10 mouse cellular contexts compared by ENCODE assay signal in the genomic region with DNA sequence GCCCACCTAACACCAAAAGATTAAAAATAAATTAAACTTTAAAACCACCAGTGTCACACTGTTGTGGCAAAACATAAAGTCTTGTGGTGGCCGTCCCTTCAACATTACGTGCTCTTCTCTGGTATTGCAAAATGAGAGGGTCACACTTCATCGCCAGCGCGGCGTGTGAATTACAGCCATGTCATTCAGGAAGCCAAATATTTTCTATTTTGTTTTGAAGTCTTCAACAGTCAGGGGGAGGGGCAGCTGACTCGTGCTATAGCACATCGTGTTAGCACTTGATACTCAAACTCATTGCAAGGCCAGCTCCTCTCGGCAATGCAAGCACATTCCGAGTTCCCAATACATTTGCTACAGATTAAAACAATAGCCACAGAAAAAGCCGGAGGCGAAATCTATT. TPM values are rescaled to one million over a fixed set of nuclear protein-coding genes. Genes with fewer than 3 reads are reported as not detected.
DNase-seq lines count a peak whose midpoint lies in the region; ATAC-seq lines count a peak whose summit lies in the region.
"Had no signal": no experiment of that assay in that cellular context is flagged by ENCODE, and none has a peak within 500 bp of the region (broad histone marks: within the 10 kb centered on the region; RNA-seq: fewer than 3 reads in every experiment).

No protein-coding gene starts in this region.

- H3K4me1 ChIP-seq in embryonic facial prominence, embryonic 13.5 days, result peaks cover 5% of the 10 kb centered on the region
- H3K4me1 ChIP-seq in embryonic facial prominence, embryonic 10.5 days, result 0 out of 2 replicates have a peak, but pooled peaks cover 11% of the 10 kb centered on the region
- H3K4me1 ChIP-seq in hindbrain, embryonic 16.5 days (ENCODE audit: control insufficient read depth, insufficient read depth, low read depth, low read length), result no peaks in the 10 kb centered on the region

- H3K36me3 ChIP-seq in embryonic facial prominence, embryonic 13.5 days, result no peaks in the 10 kb centered on the region
- 0 out of 2 replicates have a peak, but pooled peaks cover 3% of the 10 kb centered on the region for H3K36me3 ChIP-seq in embryonic facial prominence, embryonic 10.5 days (replicated peaks)
- H3K36me3 ChIP-seq in hindbrain, embryonic 16.5 days (ENCODE audit: control insufficient read depth, insufficient read depth, low read length), result no peaks in the 10 kb centered on the region

- H3K9ac ChIP-seq in embryonic facial prominence, embryonic 13.5 days, result no peak overlapping the region
- H3K9ac ChIP-seq in hindbrain, embryonic 16.5 days (ENCODE audit: low read depth, low read length), result no peak overlapping the region

- no peak overlapping the region for H3K27ac ChIP-seq in embryonic facial prominence, embryonic 13.5 days
- H3K27ac ChIP-seq in embryonic facial prominence, embryonic 10.5 days (replicated peaks), result no peak overlapping the region
- no peak overlapping the region for H3K27ac ChIP-seq in hindbrain, embryonic 16.5 days (ENCODE audit: low read depth, low read length)
- H3K27ac ChIP-seq: layer of hippocampus, adult 2 months had no signal

- ATAC-seq in embryonic facial prominence, embryonic 13.5 days (ENCODE audit: insufficient number of reproducible peaks, insufficient read depth, low FRiP score, low TSS enrichment, low read depth), result no peak
- no peak for ATAC-seq in hindbrain, embryonic 16.5 days

- no peaks in the 10 kb centered on the region for H3K9me3 ChIP-seq in embryonic facial prominence, embryonic 13.5 days
- peaks cover 3% of the 10 kb centered on the region for H3K9me3 ChIP-seq in embryonic facial prominence, embryonic 10.5 days
- H3K9me3 ChIP-seq in hindbrain, embryonic 16.5 days (ENCODE audit: control insufficient read depth, low read length), result no peaks in the 10 kb centered on the region

- 53% methylated on average over 12 of the region's 12 CpGs for WGBS in embryonic facial prominence, embryonic 13.5 days
- 77% methylated on average over 12 of the region's 12 CpGs for WGBS in embryonic facial prominence, embryonic 10.5 days
- WGBS in hindbrain, embryonic 16.5 days, result 74% methylated on average over 12 of the region's 12 CpGs

- no peaks in the 10 kb centered on the region for H3K27me3 ChIP-seq in embryonic facial prominence, embryonic 13.5 days
- H3K27me3 ChIP-seq in embryonic facial prominence, embryonic 10.5 days (replicated peaks; ENCODE audit: low read depth, poor library complexity, severe bottlenecking), result no peaks in the 10 kb centered on the region
- H3K27me3 ChIP-seq in hindbrain, embryonic 16.5 days (replicated peaks; ENCODE audit: control insufficient read depth, insufficient read depth, low read length), result no peaks in the 10 kb centered on the region

- no peak overlapping the region for H3K4me3 ChIP-seq in embryonic facial prominence, embryonic 13.5 days
- H3K4me3 ChIP-seq in embryonic facial prominence, embryonic 10.5 days, result no peak overlapping the region
- H3K4me3 ChIP-seq in hindbrain, embryonic 16.5 days (ENCODE audit: low read length), result no peak overlapping the region
- H3K4me3 ChIP-seq: layer of hippocampus, adult 2 months had no signal

- DNase-seq in embryonic facial prominence, embryonic 10.5 days (ENCODE audit: low spot score), result no peak
- DNase-seq in A20 (ENCODE audit: low read depth, low spot score), result peak; percentile 87
- peak; percentile 87 for DNase-seq in induced T-regulatory cell, adult 2 months (ENCODE audit: low read depth)
- DNase-seq in lung, postnatal 25 days (ENCODE audit: low spot score), result peak; percentile 39
- DNase-seq in kidney, adult 11 months, result no peak
- DNase-seq in urinary bladder, adult 2 months (ENCODE audit: low spot score), result no peak
- DNase-seq: gastrocnemius, postnatal 36 days had no signal

- 0 out of 2 replicates have a peak overlapping the region, but pooled peaks have one; percentile 5 for H3K4me2 ChIP-seq in embryonic facial prominence, embryonic 13.5 days
- no peak overlapping the region for H3K4me2 ChIP-seq in hindbrain, embryonic 16.5 days (ENCODE audit: low read length)

RNA-seq across cellular contexts. Expression of gene Stat5b, which starts 9.7 kb away (rescaled TPM):
- 19.1 and 19.9 TPM in 2 replicates for polyA plus RNA-seq in embryonic facial prominence, embryonic 13.5 days (2015; fragmentation: Nextera tagmentation; extraction: Ambion mirVana)
- 14.4 and 14.9 TPM in 2 replicates for polyA plus RNA-seq in embryonic facial prominence, embryonic 10.5 days (2016; fragmentation: Nextera tagmentation; extraction: Ambion mirVana)
- 18.1 and 21.5 TPM in 2 replicates for polyA plus RNA-seq in urinary bladder, adult 2 months (2012; rRNA removed)
- 15.0 and 18.9 TPM in 2 replicates for polyA plus RNA-seq in hindbrain, embryonic 16.5 days (2015; fragmentation: Nextera tagmentation; extraction: Ambion mirVana)

RNA-seq across cellular contexts. Expression of gene Stat5a, which starts 18.3 kb away (rescaled TPM):
- polyA plus RNA-seq in embryonic facial prominence, embryonic 13.5 days (2015; fragmentation: Nextera tagmentation; extraction: Ambion mirVana), result 4.9 and 6.6 TPM in 2 replicates
- polyA plus RNA-seq in embryonic facial prominence, embryonic 10.5 days (2016; fragmentation: Nextera tagmentation; extraction: Ambion mirVana), result 1.7 and 1.9 TPM in 2 replicates
- 9.0 and 11.4 TPM in 2 replicates for polyA plus RNA-seq in urinary bladder, adult 2 months (2012; rRNA removed)
- 1.8 and 2.4 TPM in 2 replicates for polyA plus RNA-seq in hindbrain, embryonic 16.5 days (2015; fragmentation: Nextera tagmentation; extraction: Ambion mirVana)

Comparison
In these comparisons a context has a peak if more than half of its experiments do, and no peak if none do; other contexts are left out.
1. DNase-seq: peak in A20 (single experiment), induced T-regulatory cell, adult 2 months (single experiment) and lung, postnatal 25 days (single experiment); none in embryonic facial prominence, embryonic 10.5 days (single experiment), kidney, adult 11 months (single experiment) and urinary bladder, adult 2 months (single experiment).